ENCODE assay signal across 29 mouse cellular contexts in genomic region chr2:157517526-157517925, GRCm38 (mm10). TPM values are rescaled to one million over a fixed set of nuclear protein-coding genes. Genes with fewer than 3 reads are reported as not detected.
DNase-seq lines count a peak whose midpoint lies in the region; ATAC-seq lines count a peak whose summit lies in the region.
"Had no signal": no experiment of that assay in that cellular context is flagged by ENCODE, and none has a peak within 500 bp of the region (broad histone marks: within the 10 kb centered on the region; RNA-seq: fewer than 3 reads in every experiment).

No protein-coding gene starts in this region.

- intact Hi-C loops in left cerebral cortex, postnatal 4 days (cut with DNase I), result no loop called here

- no peak overlapping the region for H3K4me3 ChIP-seq in hindbrain, embryonic 10.5 days
- H3K4me3 ChIP-seq in hindbrain, embryonic 11.5 days (ENCODE audit: low read depth, low read length), result no peak overlapping the region
- H3K4me3 ChIP-seq in forebrain, embryonic 14.5 days (ENCODE audit: low read depth, low read length), result no peak overlapping the region
- H3K4me3 ChIP-seq in midbrain, embryonic 13.5 days (replicated peaks), result no peak overlapping the region
- H3K4me3 ChIP-seq: hindbrain, embryonic 15.5 days; limb, embryonic 15.5 days; neural tube, embryonic 12.5 days; stomach, embryonic 15.5 days had no signal

- peaks cover 79% of the 10 kb centered on the region for H3K4me1 ChIP-seq in hindbrain, embryonic 10.5 days (replicated peaks)
- peaks cover 16% of the 10 kb centered on the region for H3K4me1 ChIP-seq in hindbrain, embryonic 11.5 days (replicated peaks; ENCODE audit: control insufficient read depth, insufficient read depth, low read length)
- H3K4me1 ChIP-seq in forebrain, embryonic 14.5 days (ENCODE audit: control insufficient read depth, insufficient read depth, low read length), result peaks cover 40% of the 10 kb centered on the region
- H3K4me1 ChIP-seq in midbrain, embryonic 13.5 days (replicated peaks), result peaks cover 64% of the 10 kb centered on the region
- H3K4me1 ChIP-seq: stomach, embryonic 15.5 days had no signal

- H3K4me2 ChIP-seq in hindbrain, embryonic 11.5 days (replicated peaks; ENCODE audit: low read depth, low read length), result no peak overlapping the region
- H3K4me2 ChIP-seq in forebrain, embryonic 14.5 days (ENCODE audit: low read length), result no peak overlapping the region
- H3K4me2 ChIP-seq in midbrain, embryonic 13.5 days (replicated peaks), result no peak overlapping the region
- H3K4me2 ChIP-seq: heart, embryonic 11.5 days; hindbrain, embryonic 15.5 days; limb, embryonic 15.5 days; lung, embryonic 14.5 days; neural tube, embryonic 12.5 days; stomach, embryonic 15.5 days had no signal

- no peak overlapping the region for H3K9ac ChIP-seq in hindbrain, embryonic 11.5 days (ENCODE audit: low read depth, low read length)
- H3K9ac ChIP-seq in forebrain, embryonic 14.5 days (ENCODE audit: low read length), result no peak overlapping the region
- H3K9ac ChIP-seq in midbrain, embryonic 13.5 days (replicated peaks), result no peak overlapping the region
- H3K9ac ChIP-seq: hindbrain, embryonic 15.5 days; limb, embryonic 15.5 days; liver, embryonic 14.5 days; lung, embryonic 14.5 days; neural tube, embryonic 12.5 days; stomach, embryonic 15.5 days had no signal

- no peak for ATAC-seq in hindbrain, embryonic 11.5 days (ENCODE audit: low FRiP score)
- no peak for ATAC-seq in forebrain, embryonic 14.5 days
- ATAC-seq in midbrain, embryonic 13.5 days, result no peak
- ATAC-seq: intestine, embryonic 16.5 days; Patski had no signal

- H3K27me3 ChIP-seq in hindbrain, embryonic 10.5 days (ENCODE audit: insufficient read depth, poor library complexity, severe bottlenecking), result peaks cover 18% of the 10 kb centered on the region
- H3K27me3 ChIP-seq in hindbrain, embryonic 11.5 days (ENCODE audit: control insufficient read depth, insufficient read depth, low read length), result no peaks in the 10 kb centered on the region
- no peaks in the 10 kb centered on the region for H3K27me3 ChIP-seq in forebrain, embryonic 14.5 days (replicated peaks; ENCODE audit: control insufficient read depth, insufficient read depth, low read length)
- H3K27me3 ChIP-seq in midbrain, embryonic 13.5 days, result no peaks in the 10 kb centered on the region
- H3K27me3 ChIP-seq: hindbrain, embryonic 15.5 days; limb, embryonic 15.5 days; neural tube, embryonic 12.5 days; stomach, embryonic 15.5 days had no signal

- H3K36me3 ChIP-seq in hindbrain, embryonic 10.5 days, result no peaks in the 10 kb centered on the region
- H3K36me3 ChIP-seq in hindbrain, embryonic 11.5 days (ENCODE audit: control insufficient read depth, insufficient read depth, low read length), result no peaks in the 10 kb centered on the region
- no peaks in the 10 kb centered on the region for H3K36me3 ChIP-seq in forebrain, embryonic 14.5 days (ENCODE audit: control insufficient read depth, insufficient read depth, low read length)
- H3K36me3 ChIP-seq in midbrain, embryonic 13.5 days, result no peaks in the 10 kb centered on the region
- H3K36me3 ChIP-seq: hindbrain, embryonic 15.5 days; limb, embryonic 15.5 days; neural tube, embryonic 12.5 days; stomach, embryonic 15.5 days had no signal

- DNase-seq in hindbrain, embryonic 10.5 days (ENCODE audit: low spot score), result no peak
- DNase-seq in hindbrain, embryonic 11.5 days (ENCODE audit: low spot score), result no peak
- peak; percentile 35 for DNase-seq in MN1 (ENCODE audit: low spot score)
- DNase-seq in forebrain, embryonic 14.5 days (ENCODE audit: low spot score), result peak; percentile 43
- no peak for DNase-seq in adrenal gland, postnatal 4 days (ENCODE audit: low spot score in 2 of 2)
- no peak for DNase-seq in heart, postnatal 4 days
- no peak for DNase-seq in left cerebral cortex, postnatal 4 days
- DNase-seq: adrenal gland, adult 2 months; cerebellum, adult 18-20 months; cerebellum, postnatal 36 days; embryo, embryonic 11 days; gastrocnemius, postnatal 10 days; kidney, postnatal 36 days; layer of hippocampus, adult 9-11 months; lung, embryonic 14.5 days; right cerebral cortex, adult 18-20 months; thymus, adult 18-20 months; thymus, postnatal 36 days had no signal

- no peaks in the 10 kb centered on the region for H3K9me3 ChIP-seq in hindbrain, embryonic 10.5 days
- no peaks in the 10 kb centered on the region for H3K9me3 ChIP-seq in hindbrain, embryonic 11.5 days (ENCODE audit: control insufficient read depth, low read length)
- H3K9me3 ChIP-seq in forebrain, embryonic 14.5 days (replicated peaks; ENCODE audit: control insufficient read depth, low read length), result no peaks in the 10 kb centered on the region
- no peaks in the 10 kb centered on the region for H3K9me3 ChIP-seq in midbrain, embryonic 13.5 days
- H3K9me3 ChIP-seq: hindbrain, embryonic 15.5 days; limb, embryonic 15.5 days; neural tube, embryonic 12.5 days; stomach, embryonic 15.5 days had no signal

- peak overlapping the region; percentile 69 for H3K27ac ChIP-seq in hindbrain, embryonic 10.5 days
- H3K27ac ChIP-seq in hindbrain, embryonic 11.5 days (ENCODE audit: low read depth, low read length), result no peak overlapping the region
- H3K27ac ChIP-seq in forebrain, embryonic 14.5 days (ENCODE audit: low read depth, low read length), result peak overlapping the region; percentile 33; the same call in 1 of the 2 replicates
- peak overlapping the region; percentile 57; the same call in 1 of the 2 replicates for H3K27ac ChIP-seq in midbrain, embryonic 13.5 days
- H3K27ac ChIP-seq: hindbrain, embryonic 15.5 days; limb, embryonic 15.5 days; liver, embryonic 14.5 days; neural tube, embryonic 12.5 days; stomach, embryonic 15.5 days had no signal

- 68% methylated on average over 6 of the region's 6 CpGs for whole genome bisulfite sequencing in hindbrain, embryonic 10.5 days
- WGBS in hindbrain, embryonic 11.5 days, result 55% methylated on average over 6 of the region's 6 CpGs
- WGBS in forebrain, embryonic 14.5 days, result 38% methylated on average over 6 of the region's 6 CpGs
- 25% methylated on average over 6 of the region's 6 CpGs for WGBS in midbrain, embryonic 13.5 days

RNA-seq across cellular contexts. Expression of gene Nnat, which starts 42.4 kb away (rescaled TPM):
- 1,503 and 2,739 TPM in 2 replicates for polyA plus RNA-seq in hindbrain, embryonic 10.5 days (2016; fragmentation: Nextera tagmentation; extraction: Ambion mirVana)
- polyA plus RNA-seq in hindbrain, embryonic 11.5 days (2014; fragmentation: Nextera tagmentation; extraction: Ambion mirVana), result 1,515 and 1,745 TPM in 2 replicates
- 6,589 and 7,102 TPM in 2 replicates for polyA plus RNA-seq in forebrain, embryonic 14.5 days (2014; fragmentation: Nextera tagmentation; extraction: Ambion mirVana)
- polyA plus RNA-seq in midbrain, embryonic 13.5 days (2015; fragmentation: Nextera tagmentation; extraction: Ambion mirVana), result 8,644 and 8,868 TPM in 2 replicates
- 100 to 1,000 TPM; 380 to 391 TPM for total RNA-seq in adrenal gland, postnatal 4 days (2021)
- total RNA-seq in heart, postnatal 4 days (2021), result 10 to 100 TPM in 1 of 2 experiments, 1 to 10 TPM in 1; 8.9 to 13.2 TPM
- 1,000 to 10,000 TPM; 1,316 to 1,920 TPM for total RNA-seq in left cerebral cortex, postnatal 4 days (2021)
- total RNA-seq: granulocyte monocyte progenitor cell, adult 5-6 weeks; megakaryocyte, adult 5-6 weeks had no signal

RNA-seq across cellular contexts. Expression of gene Blcap, which starts 53.5 kb away (rescaled TPM):
- 78.4 and 100.0 TPM in 2 replicates for polyA plus RNA-seq in hindbrain, embryonic 10.5 days (2016; fragmentation: Nextera tagmentation; extraction: Ambion mirVana)
- polyA plus RNA-seq in hindbrain, embryonic 11.5 days (2014; fragmentation: Nextera tagmentation; extraction: Ambion mirVana), result 117 and 118 TPM in 2 replicates
- 240 and 254 TPM in 2 replicates for polyA plus RNA-seq in forebrain, embryonic 14.5 days (2014; fragmentation: Nextera tagmentation; extraction: Ambion mirVana)
- 246 and 256 TPM in 2 replicates for polyA plus RNA-seq in midbrain, embryonic 13.5 days (2015; fragmentation: Nextera tagmentation; extraction: Ambion mirVana)
- 100 to 1,000 TPM; 103 to 104 TPM for total RNA-seq in adrenal gland, postnatal 4 days (2021)
- total RNA-seq in heart, postnatal 4 days (2021), result 10 to 100 TPM; 71.5 to 76.9 TPM
- 100 to 1,000 TPM; 161 to 182 TPM for total RNA-seq in left cerebral cortex, postnatal 4 days (2021)

Comparison
In these comparisons a context has a peak if more than half of its experiments do, and no peak if none do; other contexts are left out.
1. DNase-seq: peak in MN1 (single experiment) and forebrain, embryonic 14.5 days (single experiment); none in hindbrain, embryonic 10.5 days (single experiment), hindbrain, embryonic 11.5 days (single experiment), adrenal gland, postnatal 4 days (0 of 2), heart, postnatal 4 days (single experiment) and left cerebral cortex, postnatal 4 days (single experiment).